11 mouse cellular contexts compared by ENCODE assay signal in the genomic region with DNA sequence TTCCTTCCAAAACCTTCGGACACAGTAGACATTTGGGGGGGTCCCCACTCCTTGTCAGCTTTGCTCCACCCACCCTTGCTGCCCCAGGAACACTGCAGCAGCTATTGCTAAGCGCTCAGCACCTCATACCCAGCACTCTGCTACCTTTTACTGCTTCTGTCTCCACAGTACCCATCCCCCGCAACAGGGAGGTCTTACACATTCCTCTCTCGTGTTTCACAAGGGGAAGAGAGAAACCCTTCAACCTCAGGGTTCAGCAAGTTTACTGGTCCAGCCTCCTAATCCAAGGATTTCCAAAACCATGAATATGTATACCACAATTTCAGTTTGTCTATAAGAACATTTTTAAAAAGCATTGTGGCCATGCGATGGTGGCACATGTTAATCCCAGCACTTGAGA.
"Had no signal": no experiment of that assay in that cellular context is flagged by ENCODE, and none has a peak within 500 bp of the region (broad histone marks: within the 10 kb centered on the region; RNA-seq: fewer than 3 reads in every experiment).

No protein-coding gene starts in this region.

- H3K27ac ChIP-seq: limb, embryonic 15.5 days; liver, embryonic 12.5 days; midbrain, embryonic 13.5 days; neural tube, embryonic 12.5 days had no signal

- H3K4me2 ChIP-seq: limb, embryonic 15.5 days; liver, embryonic 12.5 days; lung, embryonic 14.5 days; midbrain, embryonic 13.5 days; neural tube, embryonic 12.5 days; stomach, embryonic 15.5 days had no signal

- H3K36me3 ChIP-seq: limb, embryonic 15.5 days; liver, embryonic 12.5 days; midbrain, embryonic 13.5 days; neural tube, embryonic 12.5 days; stomach, embryonic 15.5 days had no signal

- H3K4me3 ChIP-seq: limb, embryonic 15.5 days; liver, embryonic 12.5 days; megakaryocyte, embryonic 14.5 days; midbrain, embryonic 13.5 days; neural tube, embryonic 12.5 days; stomach, embryonic 15.5 days had no signal

- DNase-seq: kidney, adult 11 months; kidney, adult 9 months; retina, postnatal 1 day; thymus, postnatal 4 days had no signal

- H3K9me3 ChIP-seq: limb, embryonic 15.5 days; liver, embryonic 12.5 days; megakaryocyte, embryonic 14.5 days; midbrain, embryonic 13.5 days; neural tube, embryonic 12.5 days; stomach, embryonic 15.5 days had no signal

- H3K9ac ChIP-seq: limb, embryonic 15.5 days; liver, embryonic 12.5 days; lung, embryonic 14.5 days; midbrain, embryonic 13.5 days; neural tube, embryonic 12.5 days; stomach, embryonic 15.5 days had no signal

- H3K27me3 ChIP-seq: limb, embryonic 15.5 days; liver, embryonic 12.5 days; midbrain, embryonic 13.5 days; neural tube, embryonic 12.5 days; stomach, embryonic 15.5 days had no signal

- ATAC-seq: liver, embryonic 12.5 days; midbrain, embryonic 13.5 days had no signal

- H3K4me1 ChIP-seq: megakaryocyte, embryonic 14.5 days had no signal
